Mouse (Mus musculus) hindlimb bud, embryonic 11.5 days (tissue): ENCODE measurements around the gene Capzb.
A peak's percentile ranks its signal among the peaks of the same experiment; 100 is the strongest.

ENCODE experiments used
- DNase-seq: peaks from one replicate; pipeline ENCODE4 v3.0.0-alpha.2; 2012; ENCODE audit warnings: low read depth, low spot score; ENCODE audit errors: extremely low spot score

The Capzb gene

GRCm38 (mm10) chr4:139298671-139299366, 106.1 kb downstream of the Capzb start:
- no peak for DNase-seq

GRCm38 (mm10) chr4:139301780-139302179, 109.1 kb downstream of the Capzb start:
- DNase-seq = no peak

GRCm38 (mm10) chr4:139302241-139302640, 109.5 kb downstream of the Capzb start:
- DNase-seq = no peak

GRCm38 (mm10) chr4:139305521-139305920, 112.8 kb downstream of the Capzb start:
- no peak for DNase-seq

- DNase-seq = no peak
Measured at GRCm38 (mm10) chr4:139307916-139308315, 115.2 kb downstream of the Capzb start.

GRCm38 (mm10) chr4:139309651-139310050, 117.0 kb downstream of the Capzb start:
- no peak for DNase-seq

- DNase-seq = peak; percentile 77
Measured at GRCm38 (mm10) chr4:139310171-139310898, 117.6 kb downstream of the Capzb start, which contains the start of the genes Pqlc2 and Akr7a5. Gene Pqlc2, minus strand, starts transcription at chr4:139310708. Gene Akr7a5, plus strand, starts transcription at chr4:139310744.

GRCm38 (mm10) chr4:139310899-139311701, 118.4 kb downstream of the Capzb start:
- no peak for DNase-seq

- DNase-seq = no peak
Measured at GRCm38 (mm10) chr4:139311707-139312106, 119.0 kb downstream of the Capzb start.

GRCm38 (mm10) chr4:139312632-139313031, 119.9 kb downstream of the Capzb start:
- DNase-seq = no peak

GRCm38 (mm10) chr4:139318449-139318848, 125.8 kb downstream of the Capzb start:
- no peak for DNase-seq

GRCm38 (mm10) chr4:139319740-139320139, 127.0 kb downstream of the Capzb start:
- no peak for DNase-seq

- peak; percentile 66 for DNase-seq
Measured at GRCm38 (mm10) chr4:139330605-139331004, 137.9 kb downstream of the Capzb start.

- no peak for DNase-seq
Measured at GRCm38 (mm10) chr4:139334631-139335295, 142.1 kb downstream of the Capzb start.

- no peak for DNase-seq
Measured at GRCm38 (mm10) chr4:139335507-139335906, 142.8 kb downstream of the Capzb start.

- DNase-seq = peak; percentile 69
Measured at GRCm38 (mm10) chr4:139336822-139337483, 144.3 kb downstream of the Capzb start.

- DNase-seq = no peak
Measured at GRCm38 (mm10) chr4:139338145-139338544, 145.4 kb downstream of the Capzb start.

- no peak for DNase-seq
Measured at GRCm38 (mm10) chr4:139340835-139341234, 148.1 kb downstream of the Capzb start.
